ENCODE assay signal across 11 mouse cellular contexts in the genomic region with DNA sequence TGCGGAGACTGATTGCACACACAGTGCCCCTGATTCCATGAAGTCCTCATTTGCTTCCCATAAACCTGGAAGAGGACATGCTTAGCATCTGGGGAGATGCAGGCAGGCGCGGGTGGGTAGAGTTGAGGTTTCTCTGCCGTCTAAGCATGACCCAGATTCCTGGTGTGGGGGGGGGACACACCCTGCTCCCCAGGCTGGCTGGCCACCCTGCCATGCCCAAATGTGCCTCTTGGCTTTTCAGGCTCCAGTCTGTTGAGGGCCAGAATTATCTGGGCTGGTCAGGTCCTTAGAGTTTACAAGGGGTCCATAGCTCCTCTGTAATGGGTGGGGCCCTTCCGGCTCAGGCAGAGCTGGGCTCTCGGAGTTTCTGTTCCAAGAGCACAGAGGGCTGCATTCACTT. TPM values are rescaled to one million over a fixed set of nuclear protein-coding genes. Genes with fewer than 3 reads are reported as not detected.
DNase-seq lines count a peak whose midpoint lies in the region; ATAC-seq lines count a peak whose summit lies in the region.
"Had no signal": no experiment of that assay in that cellular context is flagged by ENCODE, and none has a peak within 500 bp of the region (broad histone marks: within the 10 kb centered on the region; RNA-seq: fewer than 3 reads in every experiment).

No protein-coding gene starts in this region.

- H3K9ac ChIP-seq in midbrain, embryonic 15.5 days: peak overlapping the region; percentile 94
- H3K9ac ChIP-seq: heart, embryonic 13.5 days; liver, postnatal 0 days had no signal

- H3K27me3 ChIP-seq in hindbrain, embryonic 10.5 days (ENCODE audit: insufficient read depth, poor library complexity, severe bottlenecking): peaks cover 51% of the 10 kb centered on the region
- no peaks in the 10 kb centered on the region for H3K27me3 ChIP-seq in midbrain, embryonic 15.5 days (replicated peaks)

- ATAC-seq in midbrain, embryonic 15.5 days (replicated peaks): no peak
- ATAC-seq: liver, postnatal 0 days had no signal

- peak; percentile 16 to 25 for DNase-seq in frontal cortex, postnatal 10 days (ENCODE audit: low spot score in 2 of 2)
- no peak for DNase-seq in frontal cortex, postnatal 25 days (ENCODE audit: low spot score in 2 of 2)
- peak; percentile 76 to 77 for DNase-seq in cerebellum, postnatal 25 days
- no peak for DNase-seq in hindbrain, embryonic 10.5 days (ENCODE audit: low spot score)
- no peak for DNase-seq in lung, postnatal 36 days
- DNase-seq in spleen, adult 12 weeks (ENCODE audit: low spot score): no peak
- no peak for DNase-seq in adrenal gland, postnatal 36 days
- DNase-seq: kidney, adult 2 months; liver, postnatal 0 days had no signal

- H3K4me3 ChIP-seq in hindbrain, embryonic 10.5 days: peak overlapping the region; percentile 65; the same call in 1 of the 2 replicates
- H3K4me3 ChIP-seq in midbrain, embryonic 15.5 days: peak overlapping the region; percentile 73

- H3K4me1 ChIP-seq in hindbrain, embryonic 10.5 days (replicated peaks): peaks cover 33% of the 10 kb centered on the region
- peaks cover 32% of the 10 kb centered on the region for H3K4me1 ChIP-seq in midbrain, embryonic 15.5 days

- WGBS in hindbrain, embryonic 10.5 days: 79% methylated on average over 6 of the region's 6 CpGs
- WGBS in midbrain, embryonic 15.5 days: 79% methylated on average over 6 of the region's 6 CpGs

- peak overlapping the region; percentile 35; the same call in 1 of the 2 replicates for H3K27ac ChIP-seq in hindbrain, embryonic 10.5 days
- H3K27ac ChIP-seq in midbrain, embryonic 15.5 days: 0 out of 2 replicates have a peak overlapping the region, but pooled peaks have one; percentile 5
- H3K27ac ChIP-seq: heart, embryonic 13.5 days had no signal

- peaks cover 14% of the 10 kb centered on the region; the same call in 1 of the 2 replicates for H3K36me3 ChIP-seq in hindbrain, embryonic 10.5 days
- peaks cover 4% of the 10 kb centered on the region; the same call in 1 of the 2 replicates for H3K36me3 ChIP-seq in midbrain, embryonic 15.5 days (replicated peaks)
- H3K36me3 ChIP-seq: heart, embryonic 13.5 days had no signal

- H3K9me3 ChIP-seq in hindbrain, embryonic 10.5 days: 0 out of 2 replicates have a peak, but pooled peaks cover 6% of the 10 kb centered on the region
- no peaks in the 10 kb centered on the region for H3K9me3 ChIP-seq in midbrain, embryonic 15.5 days

- H3K4me2 ChIP-seq in midbrain, embryonic 15.5 days: peak overlapping the region; percentile 89
- H3K4me2 ChIP-seq: heart, embryonic 13.5 days had no signal

RNA-seq across cellular contexts. Expression of a gene that starts 28.7 kb away (rescaled TPM):
- polyA plus RNA-seq in hindbrain, embryonic 10.5 days (2016; fragmentation: Nextera tagmentation; extraction: Ambion mirVana): 7.3 TPM in 2 replicates
- polyA plus RNA-seq in midbrain, embryonic 15.5 days (2015; fragmentation: Nextera tagmentation; extraction: Ambion mirVana): 20.5 and 24.8 TPM in 2 replicates
- total RNA-seq in adrenal gland, postnatal 36 days (2021): 1 to 10 TPM; 4.3 to 7.3 TPM

Comparison
In these comparisons a context has a peak if more than half of its experiments do, and no peak if none do; other contexts are left out.
1. DNase-seq: peak in frontal cortex, postnatal 10 days (2 of 2) and cerebellum, postnatal 25 days (2 of 2); none in frontal cortex, postnatal 25 days (0 of 2), hindbrain, embryonic 10.5 days (single experiment), lung, postnatal 36 days (single experiment), spleen, adult 12 weeks (single experiment) and adrenal gland, postnatal 36 days (0 of 2).